10 mouse cellular contexts compared by ENCODE assay signal in the genomic region with DNA sequence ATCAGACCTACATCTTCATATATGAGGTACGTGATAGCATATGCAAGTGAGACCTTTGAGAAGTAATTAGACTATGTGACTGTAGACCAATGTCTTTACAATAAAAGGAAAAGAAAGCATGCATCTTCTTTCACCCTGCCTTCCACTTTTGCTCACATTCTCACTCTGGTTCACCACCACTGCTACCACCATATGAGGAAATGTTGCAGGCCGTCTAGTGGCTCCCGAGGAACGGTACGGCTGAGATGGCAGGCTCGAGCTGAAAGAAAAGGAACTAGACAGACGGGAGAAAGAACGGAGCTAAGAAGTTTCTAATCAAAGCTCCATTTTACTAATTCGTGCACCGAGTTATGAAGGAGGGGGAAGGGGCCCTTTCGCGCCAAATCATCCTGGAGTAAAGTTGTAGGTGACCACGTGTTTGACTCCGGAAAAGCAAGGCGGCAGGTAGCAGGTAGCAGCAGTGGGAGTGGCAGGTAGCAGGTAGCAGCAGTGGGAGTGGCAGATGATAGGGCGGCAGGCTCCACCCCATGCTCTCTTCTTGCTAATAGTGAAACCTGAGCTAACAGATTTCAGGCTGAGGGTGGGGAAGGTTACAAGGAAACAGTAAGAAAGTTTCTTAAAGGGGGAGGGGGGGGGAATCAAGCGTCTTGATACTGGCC.
DNase-seq lines count a peak whose midpoint lies in the region; ATAC-seq and TF ChIP-seq lines count a peak whose summit lies in the region.
"Had no signal": no experiment of that assay in that cellular context is flagged by ENCODE, and none has a peak within 500 bp of the region (broad histone marks: within the 10 kb centered on the region; RNA-seq: fewer than 3 reads in every experiment).

No protein-coding gene starts in this region.

- DNase-seq in urinary bladder, postnatal 14 days (ENCODE audit: low spot score) = peak; percentile 27
- DNase-seq in urinary bladder, postnatal 10 days (ENCODE audit: low spot score) = no peak
- peak; percentile 16 for DNase-seq in induced T-regulatory cell, adult 2 months (ENCODE audit: low read depth)
- DNase-seq in limb, embryonic 11.5 days (ENCODE audit: low spot score) = peak; percentile 31
- no peak for DNase-seq in layer of hippocampus, adult 8-10 months (ENCODE audit: low spot score in 2 of 2)
- DNase-seq in layer of hippocampus, postnatal 36 days = no peak
- DNase-seq in gastrocnemius, adult 2 months = no peak
- DNase-seq: adrenal gland, adult 2 months; left cerebral cortex, postnatal 4 days; thymus, postnatal 14 days had no signal

- 20% methylated on average over 17 of the region's 17 CpGs for WGBS in limb, embryonic 11.5 days

- H3K27ac ChIP-seq in limb, embryonic 11.5 days (replicated peaks; ENCODE audit: low read depth, low read length) = no peak overlapping the region
- H3K27ac ChIP-seq in gastrocnemius, adult 2 months = no peak overlapping the region

- no peaks in the 10 kb centered on the region for H3K27me3 ChIP-seq in limb, embryonic 11.5 days (ENCODE audit: control insufficient read depth, insufficient read depth, low read length)

- H3K4me3 ChIP-seq in limb, embryonic 11.5 days (ENCODE audit: low read depth, low read length) = no peak overlapping the region
- no peak overlapping the region for H3K4me3 ChIP-seq in gastrocnemius, adult 2 months

- H3K9ac ChIP-seq in limb, embryonic 11.5 days (ENCODE audit: low read length) = no peak overlapping the region

- H3K9me3 ChIP-seq in limb, embryonic 11.5 days (ENCODE audit: control insufficient read depth, low read length) = no peaks in the 10 kb centered on the region

- intact Hi-C loops in gastrocnemius, adult 2 months (cut with DNase I) = no loop called here

- H3K36me3 ChIP-seq in limb, embryonic 11.5 days (ENCODE audit: control insufficient read depth, insufficient read depth, low read length) = no peaks in the 10 kb centered on the region

- no peak for TF ChIP-seq CTCF in gastrocnemius, adult 2 months (IDR thresholded peaks at IDR 0.05)

- peaks cover 4% of the 10 kb centered on the region; the same call in 1 of the 2 replicates for H3K4me1 ChIP-seq in limb, embryonic 11.5 days (ENCODE audit: control insufficient read depth, insufficient read depth, low read length)

- H3K4me2 ChIP-seq in limb, embryonic 11.5 days (ENCODE audit: low read depth, severe bottlenecking) = peak overlapping the region; percentile 25; the same call in 1 of the 2 replicates

- no peak for ATAC-seq in limb, embryonic 11.5 days (ENCODE audit: insufficient number of reproducible peaks, low FRiP score, low TSS enrichment, low read depth)

Comparison
In these comparisons a context has a peak if more than half of its experiments do, and no peak if none do; other contexts are left out.
1. DNase-seq: peak in urinary bladder, postnatal 14 days (single experiment), induced T-regulatory cell, adult 2 months (single experiment) and limb, embryonic 11.5 days (single experiment); none in urinary bladder, postnatal 10 days (single experiment), layer of hippocampus, adult 8-10 months (0 of 2), layer of hippocampus, postnatal 36 days (0 of 2) and gastrocnemius, adult 2 months (single experiment).